Mouse (Mus musculus): ENCODE results near the gene Ankrd11. TPM values are rescaled to one million over a fixed set of nuclear protein-coding genes. Genes with fewer than 3 reads are reported as not detected.
A peak's percentile ranks its signal among the peaks of the same experiment; 100 is the strongest.

Gene Ankrd11
- total and polyA plus RNA-seq, 3 experiments = 49.2 to 235 (median 87.7) TPM

- no peak overlapping the region for H3K4me3 ChIP-seq (ENCODE audit: control insufficient read depth in 1 of 2, insufficient read depth in 1 of 2, low read depth in 2 of 2, low read length in 2 of 2)
- TF ChIP-seq BHLHE40 (IDR thresholded peaks at IDR 0.05; ENCODE audit: borderline replicate concordance, low read depth, low read length) (no peak), USF2 (IDR thresholded peaks at IDR 0.05; ENCODE audit: borderline replicate concordance in 1 of 2, insufficient read depth in 1 of 2, low read depth in 1 of 2, low read length in 2 of 2) (no peak), ZNF384 (IDR thresholded peaks at IDR 0.05; ENCODE audit: low read depth, low read length) (no peak), MYC (IDR thresholded peaks at IDR 0.05; ENCODE audit: low read depth, low read length) (no peak), USF1 (IDR thresholded peaks at IDR 0.05; ENCODE audit: low read depth, low read length) (no peak), POLR2AphosphoS5 (IDR thresholded peaks at IDR 0.05; ENCODE audit: borderline replicate concordance, low read depth, low read length) (no peak), CHD1 (IDR thresholded peaks at IDR 0.05; ENCODE audit: low read depth, low read length) (no peak)
- no peak overlapping the region for H3K9ac ChIP-seq (ENCODE audit: control insufficient read depth, low read depth, low read length, poor library complexity, severe bottlenecking)
- H3K27me3 ChIP-seq (ENCODE audit: control insufficient read depth in 1 of 2, insufficient read depth in 2 of 2, low read length in 2 of 2) = no peaks in the 10 kb centered on the region
- peaks cover 0 to 16% of the 10 kb centered on the region in 2 experiments; a peak in 2 of 4 replicates for H3K36me3 ChIP-seq (ENCODE audit: control insufficient read depth in 1 of 2, insufficient read depth in 2 of 2, low read length in 2 of 2)
- peaks cover 4 to 18% of the 10 kb centered on the region in 2 experiments for H3K4me1 ChIP-seq (ENCODE audit: control insufficient read depth in 1 of 2, insufficient read depth in 2 of 2, low read length in 2 of 2)
- no peaks in the 10 kb centered on the region for H3K9me3 ChIP-seq (replicated peaks; ENCODE audit: insufficient read depth, low read length)
- H3K79me2 ChIP-seq (ENCODE audit: control insufficient read depth, insufficient read depth, low read length, poor library complexity) = no peaks in the 10 kb centered on the region
- DNase-seq (ENCODE audit: low read depth, low spot score) = no peak
- H3K27ac ChIP-seq (ENCODE audit: control insufficient read depth, low read depth, low read length) = no peak overlapping the region
These were observed 166.9 kb downstream of the Ankrd11 start for GRCm38 (mm10) chr8:122875186-122875585.

- Histone ChIP-seq H3K27ac (ENCODE audit: control insufficient read depth, low read depth, low read length) (no peak overlapping the region), H3K9ac (ENCODE audit: control insufficient read depth, low read depth, low read length, poor library complexity, severe bottlenecking) (no peak overlapping the region), H3K79me2 (ENCODE audit: control insufficient read depth, insufficient read depth, low read length, poor library complexity) (no peaks in the 10 kb centered on the region), H3K27me3 (ENCODE audit: control insufficient read depth in 1 of 2, insufficient read depth in 2 of 2, low read length in 2 of 2) (no peaks in the 10 kb centered on the region), H3K4me3 (ENCODE audit: control insufficient read depth in 1 of 2, insufficient read depth in 1 of 2, low read depth in 2 of 2, low read length in 2 of 2) (no peak overlapping the region), H3K4me1 (ENCODE audit: control insufficient read depth in 1 of 2, insufficient read depth in 2 of 2, low read length in 2 of 2) (peaks cover 4 to 23% of the 10 kb centered on the region in 2 experiments), H3K9me3 (replicated peaks; ENCODE audit: insufficient read depth, low read length) (no peaks in the 10 kb centered on the region), H3K36me3 (ENCODE audit: control insufficient read depth in 1 of 2, insufficient read depth in 2 of 2, low read length in 2 of 2) (peaks cover 0 to 16% of the 10 kb centered on the region in 2 experiments; a peak in 2 of 4 replicates)
- peak; percentile 27 for DNase-seq (ENCODE audit: low read depth, low spot score)
- TF ChIP-seq EP300 (IDR thresholded peaks at IDR 0.05; ENCODE audit: low read depth in 1 of 2, low read length in 2 of 2) = 0 out of 4 replicates have a peak, but pooled peaks of 1 of the 2 experiments have one; percentile 16
- TF ChIP-seq JUND (IDR thresholded peaks at IDR 0.05; ENCODE audit: low read depth, low read length) = no peak
- TF ChIP-seq POLR2AphosphoS5 (IDR thresholded peaks at IDR 0.05; ENCODE audit: borderline replicate concordance, low read depth, low read length) = no peak
- no peak for TF ChIP-seq ZNF384 (IDR thresholded peaks at IDR 0.05; ENCODE audit: low read depth, low read length)
- TF ChIP-seq ZKSCAN1 (IDR thresholded peaks at IDR 0.05; ENCODE audit: low read depth, low read length) = no peak
- no peak for TF ChIP-seq HCFC1 (IDR thresholded peaks at IDR 0.05; ENCODE audit: low read depth, low read length)
- no peak for TF ChIP-seq TAL1 (IDR thresholded peaks at IDR 0.05; ENCODE audit: low read length)
- TF ChIP-seq CHD2 (IDR thresholded peaks at IDR 0.05; ENCODE audit: low read length) = no peak
These were observed 168.9 kb downstream of the Ankrd11 start for GRCm38 (mm10) chr8:122873171-122873570.

GRCm38 (mm10) chr8:122871663-122872062, 170.4 kb downstream of the Ankrd11 start:
- Histone ChIP-seq H3K9me3 (replicated peaks; ENCODE audit: insufficient read depth, low read length) (no peaks in the 10 kb centered on the region), H3K79me2 (ENCODE audit: control insufficient read depth, insufficient read depth, low read length, poor library complexity) (no peaks in the 10 kb centered on the region), H3K27me3 (ENCODE audit: control insufficient read depth in 1 of 2, insufficient read depth in 2 of 2, low read length in 2 of 2) (no peaks in the 10 kb centered on the region), H3K27ac (ENCODE audit: control insufficient read depth, low read depth, low read length) (peak overlapping the region; percentile 57), H3K36me3 (ENCODE audit: control insufficient read depth in 1 of 2, insufficient read depth in 2 of 2, low read length in 2 of 2) (peaks cover 0 to 16% of the 10 kb centered on the region in 2 experiments; a peak in 2 of 4 replicates), H3K9ac (ENCODE audit: control insufficient read depth, low read depth, low read length, poor library complexity, severe bottlenecking) (peak overlapping the region; percentile 58), H3K4me1 (ENCODE audit: control insufficient read depth in 1 of 2, insufficient read depth in 2 of 2, low read length in 2 of 2) (peaks cover 4 to 23% of the 10 kb centered on the region in 2 experiments), H3K4me3 (ENCODE audit: control insufficient read depth in 1 of 2, insufficient read depth in 1 of 2, low read depth in 2 of 2, low read length in 2 of 2) (peak overlapping the region; percentile 60 to 68)
- peak; percentile 89 for DNase-seq (ENCODE audit: low read depth, low spot score)
- TF ChIP-seq TCF12 (IDR thresholded peaks at IDR 0.05; ENCODE audit: low read depth, low read length) = 0 out of 2 replicates have a peak, but pooled peaks have one; percentile 20
- TF ChIP-seq RCOR1 (IDR thresholded peaks at IDR 0.05; ENCODE audit: low read depth, low read length) = 0 out of 2 replicates have a peak, but pooled peaks have one; percentile 11
- TF ChIP-seq GATA1 (IDR thresholded peaks at IDR 0.05; ENCODE audit: low read depth, low read length) = peak; percentile 58
- TF ChIP-seq MAX (IDR thresholded peaks at IDR 0.05; ENCODE audit: low read length) = no peak; the same call in 1 of the 2 replicates
- TF ChIP-seq SIN3A (IDR thresholded peaks at IDR 0.05; ENCODE audit: low read length) = no peak
- no peak for TF ChIP-seq BHLHE40 (IDR thresholded peaks at IDR 0.05; ENCODE audit: borderline replicate concordance, low read depth, low read length)
- no peak; the same call in 1 of the 2 replicates for TF ChIP-seq NELFE (IDR thresholded peaks at IDR 0.05; ENCODE audit: low read depth, low read length)
- TF ChIP-seq ELF1 (IDR thresholded peaks at IDR 0.05; ENCODE audit: low read depth, low read length) = 0 out of 2 replicates have a peak, but pooled peaks have one; percentile 13
- no peak for TF ChIP-seq ZKSCAN1 (IDR thresholded peaks at IDR 0.05; ENCODE audit: low read depth, low read length)
- TF ChIP-seq MAZ (IDR thresholded peaks at IDR 0.05; ENCODE audit: low read depth, low read length) = no peak
- 0 out of 2 replicates have a peak, but pooled peaks have one; percentile 40 for TF ChIP-seq MYC (IDR thresholded peaks at IDR 0.05; ENCODE audit: low read depth, low read length)
- TF ChIP-seq CTCF (IDR thresholded peaks at IDR 0.05 in 2 of 3, conservative IDR thresholded peaks at IDR 0.05 in 1 of 3; ENCODE audit: control insufficient read depth in 1 of 3, insufficient read depth in 1 of 3, low read depth in 2 of 3, low read length in 3 of 3, poor library complexity in 1 of 3, severe bottlenecking in 1 of 3) = no peak
- no peak for TF ChIP-seq ZNF384 (IDR thresholded peaks at IDR 0.05; ENCODE audit: low read depth, low read length)
- no peak for TF ChIP-seq POLR2A (IDR thresholded peaks at IDR 0.05; ENCODE audit: control insufficient read depth in 1 of 2, insufficient read depth in 1 of 2, low read depth in 1 of 2, low read length in 2 of 2, poor library complexity in 1 of 2)
- no peak for TF ChIP-seq USF2 (IDR thresholded peaks at IDR 0.05; ENCODE audit: borderline replicate concordance in 1 of 2, insufficient read depth in 1 of 2, low read depth in 1 of 2, low read length in 2 of 2)
- peak; percentile 53; the same call in 1 of the 2 replicates for TF ChIP-seq MXI1 (IDR thresholded peaks at IDR 0.05; ENCODE audit: low read depth, low read length)
